Mouse (Mus musculus) small intestine, adult 2 months (tissue): ENCODE measurements around the gene Gmeb2. TPM values are rescaled to one million over a fixed set of nuclear protein-coding genes. Genes with fewer than 3 reads are reported as not detected.

ENCODE experiments used
- H3K27ac ChIP-seq: fragments of 200-500 bp; 2 replicates; pipeline ENCODE4 v1.5.1; 2012; ENCODE audit warnings: low read depth, low read length, control low read depth, inconsistent platforms; ENCODE audit not compliant: insufficient read depth
- H3K27me3 ChIP-seq: fragments of 200-500 bp; 2 replicates; pipeline ENCODE4 v1.6.1; 2012; ENCODE audit warnings: mild to moderate bottlenecking, moderate library complexity, low read length, inconsistent platforms; ENCODE audit not compliant: control insufficient read depth, insufficient read depth
- H3K36me3 ChIP-seq: fragments of 200-500 bp; 2 replicates; pipeline ENCODE4 v1.6.1; 2012; ENCODE audit warnings: mild to moderate bottlenecking, low read length, control low read depth, inconsistent platforms; ENCODE audit not compliant: control insufficient read depth, insufficient read depth
- H3K4me1 ChIP-seq: fragments of 200-500 bp; 2 replicates; pipeline ENCODE4 v1.6.1; 2012; ENCODE audit warnings: low read length, inconsistent platforms, mixed read lengths; ENCODE audit not compliant: control insufficient read depth, insufficient read depth, insufficient read length
- H3K4me3 ChIP-seq: fragments of 200-500 bp; 2 replicates; pipeline ENCODE4 v1.5.1; 2012; ENCODE audit warnings: low read depth, mild to moderate bottlenecking, control low read depth, inconsistent platforms, low read length, moderate library complexity
- CTCF ChIP-seq: fragments of 200-500 bp; IDR thresholded peaks from 2 replicates; pipeline ENCODE4 v1.5.1; 2012; ENCODE audit warnings: low read depth, mild to moderate bottlenecking, control low read depth, inconsistent platforms, low read length, moderate library complexity, mixed read lengths; ENCODE audit not compliant: insufficient replicate concordance, insufficient read length; ENCODE audit errors: extremely low read depth
- POLR2A ChIP-seq: fragments of 200-500 bp; IDR thresholded peaks from 2 replicates; pipeline ENCODE4 v1.6.1; 2012; ENCODE audit warnings: low read depth, mild to moderate bottlenecking, control low read depth, inconsistent platforms, low read length, moderate library complexity
- WGBS: fragments of 180-500 bp; shearing (Covaris S2); methylation state at CpG from one replicate; pipeline ENCODE4 v1.1.7; 2018; 5-methylcytosine and 5-hydroxymethylcytosine counted together
- polyA plus RNA-seq: library from polyadenylated mRNA; depleted of rRNA; stranded (reverse); fragments of >200 nt; gene quantifications from 2 replicates; pipeline ENCODE4 v1.2.3, GENCODE M21; 2012; rRNA removed

Gmeb2 gene
- polyA plus RNA-seq, 1 experiment: 29.1 TPM

- no peaks in the 10 kb centered on the region; the same call in 1 of the 2 replicates for H3K27me3 ChIP-seq
- H3K4me1 ChIP-seq: peaks cover 6% of the 10 kb centered on the region
- no peaks in the 10 kb centered on the region for H3K36me3 ChIP-seq
- 4% methylated on average over 34 of the region's 34 CpGs for WGBS
- peak overlapping the region; percentile 59 for H3K4me3 ChIP-seq
- H3K27ac ChIP-seq: no peak overlapping the region
- no peak for TF ChIP-seq CTCF
- TF ChIP-seq POLR2A: no peak
Observed at GRCm38 (mm10) chr2:181212389-181213020, 75.3 kb downstream of the Gmeb2 start.

- H3K4me3 ChIP-seq: no peak overlapping the region
- H3K27ac ChIP-seq: no peak overlapping the region
- WGBS: 42% methylated on average over 9 of the region's 9 CpGs
- H3K36me3 ChIP-seq: no peaks in the 10 kb centered on the region
- H3K27me3 ChIP-seq: no peaks in the 10 kb centered on the region
- peaks cover 22% of the 10 kb centered on the region for H3K4me1 ChIP-seq
- no peak for TF ChIP-seq POLR2A
- TF ChIP-seq CTCF: no peak
Observed at GRCm38 (mm10) chr2:181206118-181206517, 81.7 kb downstream of the Gmeb2 start.

- Histone ChIP-seq H3K27me3 (no peaks in the 10 kb centered on the region), H3K27ac (no peak overlapping the region), H3K4me1 (peaks cover 23% of the 10 kb centered on the region), H3K4me3 (no peak overlapping the region), H3K36me3 (no peaks in the 10 kb centered on the region)
- TF ChIP-seq CTCF (no peak), POLR2A (no peak)
- 80% methylated on average over 5 of the region's 5 CpGs for WGBS
Observed at GRCm38 (mm10) chr2:181205678-181206077, 82.2 kb downstream of the Gmeb2 start.

GRCm38 (mm10) chr2:181202886-181203285 lies 84.9 kb downstream of the Gmeb2 start:
- Histone ChIP-seq H3K27ac (peak overlapping the region; percentile 82), H3K4me3 (no peak overlapping the region; the same call in 1 of the 2 replicates), H3K27me3 (no peaks in the 10 kb centered on the region), H3K4me1 (peaks cover 34% of the 10 kb centered on the region), H3K36me3 (peaks cover 11% of the 10 kb centered on the region)
- no peak for TF ChIP-seq POLR2A
- TF ChIP-seq CTCF: no peak
- WGBS: 16% methylated on average over 6 of the region's 6 CpGs

GRCm38 (mm10) chr2:181202422-181202821 lies 85.4 kb downstream of the Gmeb2 start, which contains the start of gene Ptk6:
Gene Ptk6, minus strand, starts transcription at chr2:181202789.
- WGBS: 63% methylated on average over 3 of the region's 3 CpGs
- Histone ChIP-seq H3K4me1 (peaks cover 37% of the 10 kb centered on the region), H3K4me3 (peak within 1 kb of the TSS; percentile 63), H3K27me3 (no peaks in the 10 kb centered on the region), H3K36me3 (peaks cover 14% of the 10 kb centered on the region), H3K27ac (peak within 1 kb of the TSS; percentile 90)
- TF ChIP-seq CTCF (no peak), POLR2A (peak; percentile 57; the same call in 1 of the 2 replicates)

GRCm38 (mm10) chr2:181201606-181202005 lies 86.2 kb downstream of the Gmeb2 start:
- TF ChIP-seq POLR2A (no peak), CTCF (no peak)
- H3K27ac ChIP-seq: peak overlapping the region; percentile 90
- peaks cover 14% of the 10 kb centered on the region for H3K36me3 ChIP-seq
- no peaks in the 10 kb centered on the region for H3K27me3 ChIP-seq
- H3K4me1 ChIP-seq: peaks cover 38% of the 10 kb centered on the region
- H3K4me3 ChIP-seq: peak overlapping the region; percentile 63
- WGBS: 61% methylated on average over 3 of the region's 3 CpGs

Other genes starting within 250 kb of the Gmeb2 start
- 0.04 TPM in 2 replicates for gene Chrna4, start 244.5 kb downstream of the Gmeb2 start, polyA plus RNA-seq
- gene Kcnq2, start 152.7 kb downstream of the Gmeb2 start, polyA plus RNA-seq: 0.29 and 0.51 TPM in 2 replicates
- 1.6 and 3.4 TPM in 2 replicates for gene Eef1a2, start 131.0 kb downstream of the Gmeb2 start, polyA plus RNA-seq
- 98.4 and 174 TPM in 2 replicates for gene Ppdpf, start 100.8 kb downstream of the Gmeb2 start, polyA plus RNA-seq
- gene Ptk6, start 85.2 kb downstream of the Gmeb2 start, polyA plus RNA-seq: 6.2 and 9.5 TPM in 2 replicates
- gene Srms, start 74.8 kb downstream of the Gmeb2 start, polyA plus RNA-seq: 0.56 and 0.93 TPM in 2 replicates
- gene Fndc11, start 68.0 kb downstream of the Gmeb2 start, polyA plus RNA-seq: 0.53 and 0.56 TPM in 2 replicates
- 36.1 and 67.3 TPM in 2 replicates for gene Helz2, start 46.0 kb downstream of the Gmeb2 start, polyA plus RNA-seq
- gene Stmn3, start 26.5 kb upstream of the Gmeb2 start, polyA plus RNA-seq: 0.90 and 1.3 TPM in 2 replicates
- gene Rtel1, start 31.7 kb upstream of the Gmeb2 start, polyA plus RNA-seq: 16.4 and 24.7 TPM in 2 replicates
- 15.7 and 20.7 TPM in 2 replicates for gene Zgpat, start 76.9 kb upstream of the Gmeb2 start, polyA plus RNA-seq
- 15.8 and 23.5 TPM in 2 replicates for gene Arfrp1, start 77.4 kb upstream of the Gmeb2 start, polyA plus RNA-seq
- gene Lime1, start 92.0 kb upstream of the Gmeb2 start, polyA plus RNA-seq: 53.5 and 89.8 TPM in 2 replicates
- gene Zbtb46, start 171.4 kb upstream of the Gmeb2 start, polyA plus RNA-seq: 1.5 and 1.6 TPM in 2 replicates
- gene Abhd16b, start 205.2 kb upstream of the Gmeb2 start, polyA plus RNA-seq: not detected in 2 replicates
- 14.6 and 27.3 TPM in 2 replicates for gene Tpd52l2, start 209.1 kb upstream of the Gmeb2 start, polyA plus RNA-seq
- gene Dnajc5, start 232.4 kb upstream of the Gmeb2 start, polyA plus RNA-seq: 20.6 and 48.2 TPM in 2 replicates